8 mouse cellular contexts compared by ENCODE assay signal in the genomic region with DNA sequence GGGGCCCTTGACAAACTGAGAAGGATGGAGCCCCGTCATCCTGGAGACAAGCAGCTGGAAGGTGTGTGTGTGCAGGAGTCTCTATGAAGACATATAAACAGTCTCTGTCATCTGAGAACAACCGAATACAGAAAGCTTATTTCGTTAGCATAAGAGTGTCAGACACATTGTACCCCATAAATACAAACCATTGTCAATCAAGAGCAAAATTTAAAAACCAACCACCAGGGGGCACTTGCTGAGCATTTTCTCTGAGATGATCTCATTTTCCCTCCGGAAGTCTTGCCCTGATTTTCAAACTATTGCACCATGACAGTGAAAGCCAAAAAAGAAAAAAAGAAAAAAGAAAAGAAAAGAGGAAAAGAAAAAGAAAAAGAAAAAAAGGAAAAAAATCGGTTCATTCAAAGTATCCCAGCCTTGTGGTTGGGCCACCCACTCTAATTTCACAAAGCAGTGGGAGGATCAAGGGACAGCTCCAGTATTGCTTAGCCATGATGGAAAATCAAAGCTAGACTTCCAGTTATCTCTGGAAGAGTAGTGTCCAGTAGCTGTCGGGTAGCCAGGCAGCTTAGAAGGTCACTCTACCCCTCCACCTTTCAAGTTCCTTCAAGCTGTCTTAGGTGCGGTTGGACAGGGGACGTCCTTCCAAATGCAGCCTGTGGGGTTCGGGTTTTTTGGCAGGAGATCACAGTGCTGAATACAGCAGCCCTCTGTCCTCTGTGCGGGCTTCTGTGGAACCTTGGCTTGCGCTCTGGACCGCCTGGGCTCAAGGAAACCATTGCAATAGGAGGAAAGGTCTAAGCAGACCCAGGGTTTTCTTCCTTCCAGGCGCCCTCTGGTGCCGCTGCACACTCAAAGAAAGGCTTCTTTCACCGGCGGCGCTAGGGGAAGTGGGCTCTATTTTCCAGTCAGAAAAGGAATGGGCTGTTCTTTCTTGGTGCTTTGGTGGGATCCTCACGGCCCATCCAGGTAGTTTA. TPM values are rescaled to one million over a fixed set of nuclear protein-coding genes. Genes with fewer than 3 reads are reported as not detected.
DNase-seq lines count a peak whose midpoint lies in the region; ATAC-seq and TF ChIP-seq lines count a peak whose summit lies in the region.

No protein-coding gene starts in this region.

- peaks cover 0 to 5% of the 10 kb centered on the region in 2 experiments; a peak in 2 of 4 replicates for H3K36me3 ChIP-seq in MEL (ENCODE audit: control insufficient read depth in 1 of 2, insufficient read depth in 2 of 2, low read length in 2 of 2)
- H3K36me3 ChIP-seq in kidney, postnatal 0 days (ENCODE audit: insufficient read depth, low read length), result no peaks in the 10 kb centered on the region
- no peaks in the 10 kb centered on the region for H3K36me3 ChIP-seq in liver, embryonic 16.5 days (ENCODE audit: control insufficient read depth, insufficient read depth)
- H3K36me3 ChIP-seq in neural tube, embryonic 13.5 days, result no peaks in the 10 kb centered on the region

- no peak overlapping the region for H3K9ac ChIP-seq in MEL (ENCODE audit: control insufficient read depth, low read depth, low read length, poor library complexity, severe bottlenecking)
- H3K9ac ChIP-seq in kidney, postnatal 0 days (ENCODE audit: low read depth, low read length), result no peak overlapping the region
- no peak overlapping the region for H3K9ac ChIP-seq in liver, embryonic 16.5 days (ENCODE audit: low read depth, low read length)
- no peak overlapping the region for H3K9ac ChIP-seq in neural tube, embryonic 13.5 days

- no peak for TF ChIP-seq EP300 in MEL (IDR thresholded peaks at IDR 0.05; ENCODE audit: low read depth in 1 of 2, low read length in 2 of 2)

- DNase-seq in CD4-positive helper T cell, adult 2 months (ENCODE audit: low read depth, low spot score), result peak; percentile 54
- DNase-seq in MEL (ENCODE audit: low read depth, low spot score), result peak; percentile 50
- peak; percentile 83 to 84 for DNase-seq in cerebellum, postnatal 14 days
- peak; percentile 60 to 83 for DNase-seq in heart, adult 18-20 months
- peak; percentile 73 for DNase-seq in kidney, postnatal 0 days (ENCODE audit: low spot score)

- H3K27me3 ChIP-seq in MEL (ENCODE audit: control insufficient read depth in 1 of 2, insufficient read depth in 2 of 2, low read length in 2 of 2), result peaks cover under 1% of the 10 kb centered on the region in 2 experiments; a peak in 3 of 4 replicates
- no peaks in the 10 kb centered on the region for H3K27me3 ChIP-seq in kidney, postnatal 0 days (ENCODE audit: insufficient read depth, low read length)
- no peaks in the 10 kb centered on the region for H3K27me3 ChIP-seq in liver, embryonic 16.5 days (ENCODE audit: control insufficient read depth, insufficient read depth, low read depth, low read length)
- H3K27me3 ChIP-seq in neural tube, embryonic 13.5 days, result no peaks in the 10 kb centered on the region

- TF ChIP-seq RAD21 in MEL (IDR thresholded peaks at IDR 0.05; ENCODE audit: low read depth, low read length), result peak; percentile 74

- no peak overlapping the region for H3K27ac ChIP-seq in MEL (ENCODE audit: control insufficient read depth, low read depth, low read length)
- no peak overlapping the region for H3K27ac ChIP-seq in kidney, postnatal 0 days
- peak overlapping the region; percentile 92 for H3K27ac ChIP-seq in liver, embryonic 16.5 days (ENCODE audit: low read length)
- H3K27ac ChIP-seq in neural tube, embryonic 13.5 days (replicated peaks), result no peak overlapping the region

- no peak overlapping the region for H3K4me2 ChIP-seq in kidney, postnatal 0 days (ENCODE audit: low read length)
- no peak overlapping the region for H3K4me2 ChIP-seq in liver, embryonic 16.5 days (ENCODE audit: low read depth, low read length)
- H3K4me2 ChIP-seq in neural tube, embryonic 13.5 days, result peak overlapping the region; percentile 30

- peak; percentile 31 to 76 (median 50); a peak in 5 of 6 replicates for TF ChIP-seq CTCF in MEL (IDR thresholded peaks at IDR 0.05 in 2 of 3, conservative IDR thresholded peaks at IDR 0.05 in 1 of 3; ENCODE audit: control insufficient read depth in 1 of 3, insufficient read depth in 1 of 3, low read depth in 2 of 3, low read length in 3 of 3, poor library complexity in 1 of 3, severe bottlenecking in 1 of 3)
- peak; percentile 77 for TF ChIP-seq CTCF in kidney, postnatal 0 days (IDR thresholded peaks at IDR 0.05; ENCODE audit: low read depth)

- no peaks in the 10 kb centered on the region for H3K79me2 ChIP-seq in MEL (ENCODE audit: control insufficient read depth, insufficient read depth, low read length, poor library complexity)

- H3K4me3 ChIP-seq in MEL (ENCODE audit: control insufficient read depth in 1 of 2, insufficient read depth in 1 of 2, low read depth in 2 of 2, low read length in 2 of 2), result no peak overlapping the region
- no peak overlapping the region for H3K4me3 ChIP-seq in kidney, postnatal 0 days (replicated peaks; ENCODE audit: low read depth, low read length)
- H3K4me3 ChIP-seq in liver, embryonic 16.5 days (ENCODE audit: low read depth, low read length), result no peak overlapping the region
- no peak overlapping the region for H3K4me3 ChIP-seq in neural tube, embryonic 13.5 days

- peaks cover 10 to 13% of the 10 kb centered on the region in 2 experiments for H3K4me1 ChIP-seq in MEL (ENCODE audit: control insufficient read depth in 1 of 2, insufficient read depth in 2 of 2, low read length in 2 of 2)
- H3K4me1 ChIP-seq in kidney, postnatal 0 days (replicated peaks; ENCODE audit: insufficient read depth, low read length), result no peaks in the 10 kb centered on the region
- peaks cover 45% of the 10 kb centered on the region for H3K4me1 ChIP-seq in liver, embryonic 16.5 days (ENCODE audit: control insufficient read depth, low read depth, low read length)
- H3K4me1 ChIP-seq in neural tube, embryonic 13.5 days (replicated peaks), result peaks cover 8% of the 10 kb centered on the region; the same call in 1 of the 2 replicates

- no peaks in the 10 kb centered on the region for H3K9me3 ChIP-seq in MEL (replicated peaks; ENCODE audit: insufficient read depth, low read length)
- H3K9me3 ChIP-seq in kidney, postnatal 0 days (replicated peaks; ENCODE audit: low read length), result no peaks in the 10 kb centered on the region
- no peaks in the 10 kb centered on the region for H3K9me3 ChIP-seq in liver, embryonic 16.5 days (replicated peaks; ENCODE audit: control insufficient read depth, low read length)
- peaks cover 4% of the 10 kb centered on the region for H3K9me3 ChIP-seq in neural tube, embryonic 13.5 days

- ATAC-seq in kidney, postnatal 0 days (replicated peaks; ENCODE audit: low FRiP score, low read depth), result no peak
- ATAC-seq in liver, embryonic 16.5 days (ENCODE audit: low read depth), result no peak
- ATAC-seq in neural tube, embryonic 13.5 days (ENCODE audit: low read depth), result peak; percentile 45
- ATAC-seq in monocyte, adult 5-6 weeks (replicated peaks; ENCODE audit: insufficient number of reproducible peaks, low FRiP score, low TSS enrichment, poor library complexity, severe bottlenecking), result no peak

- TF ChIP-seq POLR2A in MEL (IDR thresholded peaks at IDR 0.05; ENCODE audit: control insufficient read depth in 1 of 2, insufficient read depth in 1 of 2, low read depth in 1 of 2, low read length in 2 of 2, poor library complexity in 1 of 2), result no peak

- 53% methylated on average over 18 of the region's 18 CpGs for WGBS in kidney, postnatal 0 days
- WGBS in liver, embryonic 16.5 days (ENCODE audit: insufficient replicate concordance), result 39% methylated on average over 18 of the region's 18 CpGs
- 48% methylated on average over 18 of the region's 18 CpGs for whole genome bisulfite sequencing in neural tube, embryonic 13.5 days

TF ChIP-seq in MEL, 35 proteins besides CTCF, POLR2A, EP300 and RAD21:
- TF ChIP-seq ZC3H11A (IDR thresholded peaks at IDR 0.05; ENCODE audit: low read depth, low read length), result peak; percentile 90
- peak; percentile 84 for TF ChIP-seq SMC3 (IDR thresholded peaks at IDR 0.05; ENCODE audit: low read depth, low read length)
- TF ChIP-seq MYC (IDR thresholded peaks at IDR 0.05; ENCODE audit: low read depth, low read length), result no peak

RNA-seq across cellular contexts. Expression of gene Erv3, which starts 31.3 kb away (rescaled TPM):
- total RNA-seq in MEL (2012; rRNA removed), result 0.23 and 0.62 TPM in 2 replicates
- polyA plus RNA-seq in MEL (2012; ENCODE audit: insufficient read depth in 1 of 2, insufficient read length in 2 of 2, low read depth in 1 of 2, low replicate concordance in 2 of 2, missing spikeins in 1 of 2), result under 1 TPM in 1 of 2 experiments, not detected in 1; 0.36 TPM
- total RNA-seq in heart, adult 18-20 months (2021), result not detected
- not detected in 2 replicates for polyA plus RNA-seq in kidney, postnatal 0 days (2015; fragmentation: Nextera tagmentation; extraction: Ambion mirVana)
- not detected in 2 replicates for polyA plus RNA-seq in liver, embryonic 16.5 days (2015; fragmentation: Nextera tagmentation; extraction: Ambion mirVana)
- polyA plus RNA-seq in neural tube, embryonic 13.5 days (2015; fragmentation: Nextera tagmentation; extraction: Ambion mirVana), result 0.07 TPM in 1 of 2 replicates, not detected in the other
- not detected in 3 replicates for total RNA-seq in monocyte, adult 5-6 weeks (2017)
